Mouse (Mus musculus) adrenal gland, adult (tissue): ENCODE measurements around the gene 1500009L16Rik.

Experiments
- DNase-seq, 2 experiments: peaks; one replicate each; pipeline ENCODE4 v3.0.0; 2022 to 2023; ENCODE audit warnings: low spot score in 1 of 2; ENCODE audit not compliant: inconsistent age in 2 of 2

1500009L16Rik gene

DNA sequence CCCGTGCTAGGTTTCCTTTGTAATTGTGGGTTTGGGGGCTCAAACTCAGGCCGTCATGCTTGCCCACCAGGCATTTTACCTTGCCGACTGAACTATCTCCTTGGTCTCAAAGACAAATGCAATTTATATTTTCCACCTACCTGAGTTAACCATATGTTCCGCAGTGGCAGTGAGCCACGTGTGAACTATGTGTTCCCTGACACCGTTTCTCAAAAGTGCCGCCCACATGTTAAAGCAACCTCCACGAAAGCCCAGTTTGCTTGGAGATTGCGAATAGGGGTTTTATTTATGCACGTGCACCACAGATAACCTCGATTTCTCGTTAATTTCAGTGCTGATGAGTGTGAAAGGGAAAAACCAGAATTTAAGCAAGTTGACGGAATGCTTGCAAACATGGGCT lies 36.1 kb downstream of the 1500009L16Rik start:
- DNase-seq: no peak

DNA sequence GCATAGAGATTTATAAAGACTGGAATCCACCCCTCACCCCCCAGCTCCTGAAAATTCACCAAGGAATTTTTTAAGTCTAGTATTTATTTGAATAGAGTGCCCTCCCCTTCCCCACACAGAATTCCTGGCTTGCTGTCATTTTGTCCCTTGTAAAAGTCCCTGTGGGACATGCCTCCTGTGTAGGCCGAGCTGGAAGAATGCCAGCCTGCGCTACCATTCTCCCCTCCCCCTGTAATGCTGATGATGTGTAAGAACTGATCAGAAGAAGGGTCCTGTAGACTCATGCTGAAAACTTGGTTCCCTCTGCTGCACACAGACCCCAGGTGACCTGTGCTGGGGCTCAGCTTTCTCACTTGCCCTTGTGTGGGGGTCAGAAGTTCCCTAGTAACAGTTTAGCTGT lies 37.9 kb downstream of the 1500009L16Rik start:
- no peak for DNase-seq

DNA sequence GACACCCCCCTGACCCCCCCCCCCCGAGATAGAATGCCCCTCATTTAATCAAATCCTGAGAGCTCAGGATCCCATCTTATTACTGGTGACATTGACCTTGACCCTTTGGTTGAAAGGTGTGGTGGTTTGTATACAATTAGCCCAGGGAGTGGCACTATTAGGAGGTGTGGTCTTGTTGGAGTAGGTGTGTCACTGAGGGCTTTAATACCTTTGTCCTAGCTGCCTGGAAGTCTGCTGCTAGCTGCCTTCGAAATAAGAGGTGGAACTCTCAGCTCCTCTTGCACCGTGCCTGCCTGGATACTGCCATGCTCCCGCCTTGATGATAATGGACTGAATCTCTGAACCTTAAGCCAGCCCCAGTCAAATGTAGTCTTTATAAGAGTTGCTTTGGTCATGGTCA lies 41.2 kb downstream of the 1500009L16Rik start:
- no peak for DNase-seq

DNA sequence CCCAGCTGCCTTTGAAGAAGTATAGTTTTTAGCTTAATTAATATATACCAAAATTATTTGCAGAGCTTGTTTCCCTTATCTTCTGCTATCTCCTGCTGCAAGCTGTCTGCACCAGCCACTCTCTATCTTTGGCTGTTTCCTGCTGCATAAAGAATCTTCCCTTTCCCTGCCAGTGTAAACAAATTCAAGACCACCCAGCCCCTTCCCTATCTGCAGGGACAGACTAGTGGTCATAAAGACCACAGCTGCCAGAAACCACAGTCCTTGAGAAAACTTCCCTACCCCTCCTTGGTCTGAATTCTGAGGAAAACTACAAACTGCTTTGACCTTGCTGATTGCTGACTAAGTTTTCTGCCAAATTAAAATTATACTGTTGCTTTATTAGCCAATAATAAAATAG lies 44.2 kb downstream of the 1500009L16Rik start:
- no peak for DNase-seq

DNA sequence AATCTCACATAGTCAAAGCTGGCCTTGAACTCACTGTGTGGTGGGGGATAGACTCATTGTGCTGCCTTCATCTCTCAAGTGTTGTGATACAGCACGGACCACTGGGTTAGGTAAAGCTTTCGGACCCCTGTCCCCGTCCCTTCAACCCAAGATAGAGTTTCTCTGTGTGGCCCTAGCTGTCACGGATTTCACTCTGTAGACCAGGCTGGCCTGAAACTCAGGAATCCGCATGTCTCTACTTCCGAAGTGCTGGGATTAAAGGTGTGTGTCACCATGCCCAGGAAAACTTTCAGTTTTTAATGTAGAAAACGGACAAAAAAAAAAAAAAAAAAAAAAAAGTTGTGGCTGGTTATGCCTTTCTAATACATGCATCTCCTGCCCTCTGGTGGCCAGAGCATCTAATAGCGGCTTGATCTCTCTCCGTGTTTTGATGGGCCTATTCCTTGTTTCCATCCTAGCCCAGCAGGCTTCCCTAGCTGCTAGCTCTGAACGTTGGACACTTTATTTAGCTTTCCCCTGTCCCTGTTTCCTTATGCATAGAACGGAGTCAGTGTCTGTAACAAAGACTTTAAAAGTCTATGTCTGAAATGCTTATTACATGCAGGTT lies 53.7 kb downstream of the 1500009L16Rik start:
- peak; percentile 36 to 82 for DNase-seq

DNA sequence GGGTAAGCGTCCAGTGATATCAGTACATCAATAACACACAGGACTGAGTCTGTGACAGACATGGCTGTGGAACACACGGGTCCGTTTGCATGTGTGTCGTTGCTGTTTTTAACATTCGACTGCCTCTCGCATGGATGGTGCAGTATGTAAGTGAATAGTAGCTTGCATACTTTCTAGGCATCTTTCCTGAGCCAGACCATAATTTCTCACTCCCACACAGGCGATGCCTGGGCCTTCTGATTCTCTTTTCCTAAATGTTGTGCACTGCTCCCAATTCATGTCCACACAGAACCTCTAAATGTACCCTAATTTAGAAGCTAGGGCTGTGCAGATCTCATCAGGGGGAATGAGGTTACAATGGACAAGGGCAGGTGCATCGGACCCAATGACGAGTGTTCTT lies 54.6 kb downstream of the 1500009L16Rik start:
- DNase-seq: no peak

DNA sequence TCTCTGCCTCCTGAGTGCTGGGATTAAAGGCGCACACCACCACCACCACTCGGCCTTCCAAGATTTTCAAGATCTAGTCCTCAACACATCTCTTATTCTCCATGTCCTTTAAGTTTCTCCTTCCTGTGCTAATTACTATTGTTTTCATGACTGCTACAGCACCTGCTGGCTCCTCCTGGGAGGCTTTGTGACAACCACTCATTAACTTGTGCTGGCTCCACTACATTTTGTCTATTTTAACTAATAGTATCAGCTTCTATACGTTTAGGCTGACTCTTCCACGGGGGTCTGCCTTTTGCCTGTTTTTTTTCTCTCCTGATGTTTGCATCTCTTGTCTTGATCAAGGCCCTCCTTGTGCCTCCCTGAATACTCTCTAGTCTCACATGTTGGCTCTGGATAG lies 59.2 kb downstream of the 1500009L16Rik start:
- no peak for DNase-seq

DNA sequence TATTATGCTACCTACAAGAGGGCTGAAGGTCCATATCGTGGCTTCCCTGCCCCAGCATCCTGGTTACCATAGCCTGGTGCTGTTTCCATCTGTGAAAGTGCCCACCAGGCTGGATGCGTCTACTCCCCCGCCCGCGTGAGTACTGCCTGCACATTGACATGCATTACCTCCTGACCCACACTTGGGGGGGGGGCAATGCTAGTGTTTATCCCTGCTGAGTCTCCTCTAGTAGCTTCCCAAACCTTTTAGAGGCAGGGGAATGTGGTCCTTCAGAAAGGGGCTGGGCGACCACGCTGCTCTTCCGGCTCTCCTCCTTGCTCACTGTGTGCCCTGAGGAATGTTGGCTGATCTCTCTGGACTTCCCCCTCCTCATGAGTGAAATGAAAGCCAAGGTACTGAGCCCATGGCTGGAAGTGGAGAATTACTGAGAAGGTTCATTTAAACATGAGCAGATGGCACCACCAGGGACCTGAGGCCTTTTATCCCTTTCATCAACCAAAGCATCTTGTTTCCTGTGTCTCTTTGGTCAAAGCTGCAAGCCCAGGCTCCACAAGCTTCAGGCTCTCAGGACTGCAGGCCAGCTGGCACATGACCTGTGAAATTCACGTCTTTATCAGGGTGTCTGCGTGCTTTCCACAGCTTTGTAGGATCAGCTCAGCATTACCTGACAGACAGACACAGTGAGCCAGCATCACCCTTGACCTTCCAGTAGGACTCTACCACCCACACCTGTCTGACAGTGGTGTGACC lies 59.9 kb downstream of the 1500009L16Rik start:
- no peak for DNase-seq

DNA sequence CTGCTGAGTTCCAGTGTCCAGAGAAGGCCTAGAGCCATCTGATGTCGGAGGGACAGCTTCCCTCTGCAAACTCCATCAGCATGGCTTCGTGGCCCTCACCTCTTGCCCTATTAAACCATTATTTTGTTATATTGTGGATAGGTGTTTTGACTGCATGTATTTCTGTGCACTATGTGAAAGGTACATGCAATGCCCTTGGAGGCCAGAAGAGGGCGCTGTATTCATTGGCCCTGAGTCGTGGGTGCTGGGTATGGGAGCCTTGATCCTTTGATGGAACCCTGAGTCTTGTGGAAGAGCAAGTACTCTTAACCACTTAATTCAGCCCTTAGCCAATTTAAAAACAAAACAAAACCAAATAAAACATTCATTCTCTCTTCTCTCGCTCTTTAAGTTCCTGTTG lies 62.3 kb downstream of the 1500009L16Rik start:
- DNase-seq: peak in 1 of 2 experiments; percentile 59

DNA sequence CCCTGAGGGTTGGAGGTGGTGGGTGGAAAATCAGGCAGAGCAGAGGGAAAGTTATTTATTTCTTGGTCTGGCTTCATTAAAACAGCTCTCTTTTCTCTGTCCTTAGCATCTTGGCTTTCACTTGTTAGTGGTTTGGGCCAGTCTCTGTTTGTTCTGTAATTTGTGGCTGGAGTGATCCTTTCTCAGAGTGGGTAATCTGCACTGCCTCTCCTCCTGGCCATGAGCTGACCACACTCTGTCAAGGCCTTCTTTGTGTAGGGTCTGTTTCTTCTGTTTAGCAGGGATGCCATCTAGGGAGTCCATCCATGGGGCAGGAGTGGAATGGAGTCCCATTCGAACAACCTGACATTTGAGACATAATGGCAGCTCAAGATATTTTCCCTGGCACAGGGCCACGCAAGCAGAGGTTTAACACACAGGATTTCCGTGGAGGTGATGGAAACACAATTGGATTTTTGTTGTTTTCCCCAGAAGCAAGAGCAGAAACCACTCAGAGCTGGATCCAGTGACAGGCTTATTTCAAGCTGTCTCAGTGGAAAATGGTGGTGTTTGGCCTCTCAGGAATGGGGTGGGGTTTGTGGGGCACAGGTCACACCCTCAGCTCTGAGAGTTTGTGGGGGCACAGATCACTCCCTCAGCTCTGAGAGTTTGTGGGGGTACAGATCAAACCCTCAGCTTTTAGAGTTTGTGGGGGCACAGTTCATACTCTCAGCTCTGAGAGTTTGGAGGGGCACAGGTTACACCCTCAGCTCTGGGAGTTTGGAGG lies 63.1 kb downstream of the 1500009L16Rik start:
- DNase-seq: no peak

DNA sequence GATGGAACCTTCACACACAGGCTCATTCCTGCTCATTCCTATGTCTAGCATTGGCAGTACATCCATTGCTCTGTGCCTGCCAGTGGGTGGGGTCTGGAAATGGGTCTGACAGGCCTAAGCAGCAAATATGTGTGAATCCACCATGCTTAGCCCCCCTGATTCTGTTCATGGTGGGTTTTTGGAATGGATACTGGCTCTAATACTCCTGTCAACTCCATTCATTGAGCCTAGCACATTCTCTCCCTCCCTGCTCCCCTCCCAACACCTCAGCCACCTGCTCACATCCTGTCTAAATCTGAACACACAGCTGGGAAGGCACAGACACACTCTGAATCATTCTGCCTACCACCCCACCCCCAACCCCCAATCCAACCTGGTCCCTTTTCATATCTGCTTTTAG lies 72.4 kb downstream of the 1500009L16Rik start:
- no peak for DNase-seq

DNA sequence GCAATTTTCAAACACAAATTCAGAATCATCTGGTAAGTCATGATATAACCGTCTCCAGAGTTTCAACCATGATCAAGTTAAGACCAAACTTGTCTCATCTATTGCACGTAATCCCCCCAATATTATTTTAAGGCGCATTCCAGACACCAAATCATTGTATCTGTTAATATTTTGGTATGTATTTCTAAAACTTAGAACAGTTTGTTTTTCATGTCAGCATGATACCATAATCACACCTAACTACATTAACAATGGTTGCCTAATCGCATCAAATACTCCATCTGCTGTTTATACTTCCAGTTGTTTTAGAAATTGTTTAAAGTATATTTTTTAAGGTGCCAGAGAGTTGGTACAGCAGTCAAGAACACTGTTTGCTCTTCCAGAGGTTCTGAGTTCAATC lies 72.8 kb downstream of the 1500009L16Rik start:
- DNase-seq: no peak

DNA sequence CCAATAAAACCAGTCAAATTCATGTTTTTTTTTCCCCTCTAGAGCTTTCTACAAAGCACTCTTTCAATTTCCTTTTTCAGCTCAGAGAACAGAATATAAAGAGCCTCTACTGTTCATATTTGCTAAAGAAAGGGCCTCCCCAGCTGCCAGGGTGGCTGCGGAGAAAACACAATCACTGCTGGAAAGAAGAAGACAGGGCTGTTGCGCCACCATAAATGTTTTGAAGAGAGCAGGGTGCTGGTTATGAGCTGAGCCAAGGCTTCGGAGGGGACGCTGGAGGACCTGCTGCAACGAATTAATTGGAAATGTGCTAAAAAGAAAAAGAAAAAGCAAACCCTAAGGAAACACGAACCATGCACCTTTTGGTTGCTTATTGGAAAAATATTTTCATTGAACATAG lies 81.4 kb downstream of the 1500009L16Rik start:
- DNase-seq: no peak

DNA sequence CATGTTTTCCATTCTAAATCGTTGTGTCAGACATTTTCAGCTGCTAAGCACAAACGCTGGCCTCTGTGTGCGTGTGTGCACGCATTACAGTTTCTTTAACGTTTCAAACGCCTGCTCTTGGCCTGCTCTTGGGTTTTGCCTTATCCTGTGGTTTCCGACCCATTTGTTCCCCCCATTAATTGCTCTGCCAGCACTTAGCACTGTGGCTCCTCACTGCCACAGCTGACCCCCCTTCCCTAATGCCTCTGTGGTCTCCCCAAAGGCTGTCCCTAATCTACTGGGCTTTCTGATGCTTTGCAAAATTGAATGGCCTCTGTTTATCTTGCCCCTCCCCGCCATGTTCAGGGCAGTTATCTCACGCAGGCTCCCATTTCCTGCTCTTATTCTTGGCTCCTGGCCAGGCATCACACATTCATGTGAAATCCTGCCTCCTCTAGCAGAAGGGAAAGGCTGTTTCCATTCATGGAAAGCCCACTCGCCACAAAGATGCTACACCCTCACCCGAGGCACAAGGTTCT lies 82.6 kb downstream of the 1500009L16Rik start:
- DNase-seq: peak; percentile 25 to 34

DNA sequence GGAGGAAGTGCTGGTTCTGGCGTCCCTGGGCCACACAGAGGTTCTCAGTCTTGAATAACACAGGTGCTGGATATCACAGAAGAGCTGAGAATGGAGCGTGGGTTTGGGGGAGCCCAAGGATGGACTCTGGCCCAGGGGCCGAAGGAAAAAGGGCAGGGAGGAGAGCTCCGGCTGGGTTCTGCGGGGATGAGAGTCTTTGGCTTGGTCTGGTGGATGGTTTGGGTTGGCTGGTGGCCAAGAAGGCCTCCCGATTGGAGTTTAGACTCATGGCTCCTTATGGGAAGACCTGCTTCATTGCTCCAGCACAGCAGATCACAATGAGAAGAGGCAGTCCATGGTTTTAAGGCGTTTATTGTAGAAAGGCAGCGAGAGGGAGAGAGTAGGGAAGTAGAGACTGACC lies 84.6 kb downstream of the 1500009L16Rik start:
- no peak for DNase-seq
